Mouse (Mus musculus): ENCODE data around the gene S100a11. TPM values are rescaled to one million over a fixed set of nuclear protein-coding genes. Genes with fewer than 3 reads are reported as not detected.

S100a11 gene
- polyA plus RNA-seq, 1 experiment from 2014 or later, result 1,932 TPM

DNA sequence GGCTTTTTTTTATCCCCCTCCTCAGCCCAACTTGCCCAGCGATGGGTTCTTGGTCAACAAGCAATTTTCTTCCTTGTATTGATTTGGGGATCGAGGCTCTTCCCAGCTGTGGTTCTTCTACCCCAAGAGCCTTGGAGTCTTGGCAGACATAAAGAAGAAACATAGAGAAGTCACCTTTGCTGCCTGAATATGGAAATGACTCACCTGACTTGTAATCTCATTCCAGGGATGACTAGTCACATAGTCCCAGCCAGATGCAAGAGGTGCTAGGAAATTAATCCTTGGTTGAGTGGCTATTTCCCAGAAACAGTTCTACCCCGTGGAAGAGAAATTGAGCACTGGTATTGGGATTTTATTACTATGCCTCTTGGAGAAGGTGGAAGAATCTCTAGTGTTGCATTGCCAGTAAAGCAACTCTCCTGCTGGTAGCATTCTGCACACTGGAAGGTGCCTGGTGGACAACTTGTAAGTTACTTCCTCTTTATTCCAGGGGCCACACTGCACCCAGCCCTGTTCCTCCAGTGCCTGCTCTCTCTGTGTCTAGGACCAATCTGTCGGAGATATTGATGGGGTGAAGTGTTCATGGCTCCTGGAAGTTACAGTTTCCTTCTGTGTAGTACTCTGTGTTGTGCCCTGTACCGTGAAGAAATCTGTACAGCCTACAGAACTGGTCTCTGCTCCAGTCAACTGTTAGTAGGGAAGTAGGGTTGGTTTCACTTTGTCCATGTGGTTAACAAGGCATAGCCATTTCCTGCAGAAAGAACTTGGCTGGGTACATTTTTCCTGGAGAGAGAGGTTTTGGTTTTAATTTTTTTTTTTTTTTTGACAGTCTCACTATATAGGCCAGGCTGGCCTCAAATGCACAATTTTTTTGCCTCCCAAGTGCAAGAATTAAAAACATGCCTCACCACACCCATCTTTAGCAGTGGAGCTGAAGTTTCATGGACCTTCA lies 31.9 kb downstream of the S100a11 start:
- Histone ChIP-seq H3K4me2 (replicated peaks) (no peak overlapping the region), H3K4me1 (peaks cover 38% of the 10 kb centered on the region), H3K9ac (no peak overlapping the region), H3K27me3 (no peaks in the 10 kb centered on the region), H3K9me3 (replicated peaks) (no peaks in the 10 kb centered on the region), H3K36me3 (no peaks in the 10 kb centered on the region), H3K27ac (replicated peaks) (peak overlapping the region; percentile 65; the same call in 1 of the 2 replicates), H3K4me3 (replicated peaks) (no peak overlapping the region)
- no peak for ATAC-seq (ENCODE audit: insufficient number of reproducible peaks, low FRiP score, low TSS enrichment, low read depth)
- WGBS, result 72% methylated on average over 5 of the region's 5 CpGs

DNA sequence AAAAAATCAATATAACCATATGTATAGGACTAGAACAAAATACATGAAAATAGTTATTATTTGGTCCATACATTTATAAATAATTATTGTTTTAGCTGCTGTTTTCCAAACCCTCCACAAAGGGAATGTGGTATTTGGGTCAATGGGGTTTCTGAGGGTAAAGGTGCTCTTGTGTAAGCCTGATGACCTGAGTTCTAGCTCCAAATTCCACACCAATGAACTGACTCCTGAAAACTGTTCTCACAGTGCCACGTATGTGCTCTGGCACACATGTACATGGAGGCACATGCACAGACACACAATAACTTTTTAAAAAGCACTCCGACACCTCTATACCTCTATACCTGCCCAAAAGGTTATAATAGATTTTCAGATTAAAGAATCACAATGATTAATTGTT lies 33.0 kb downstream of the S100a11 start:
- H3K27ac ChIP-seq (replicated peaks), result peak overlapping the region; percentile 98; the same call in 1 of the 2 replicates
- 90% methylated on average over 2 of the region's 2 CpGs for WGBS
- no peak for ATAC-seq (ENCODE audit: insufficient number of reproducible peaks, low FRiP score, low TSS enrichment, low read depth)

GRCm38 (mm10) chr3:93553765-93554378 lies 33.6 kb downstream of the S100a11 start:
- ATAC-seq (ENCODE audit: insufficient number of reproducible peaks, low FRiP score, low TSS enrichment, low read depth), result no peak
- Histone ChIP-seq H3K36me3 (no peaks in the 10 kb centered on the region), H3K9me3 (replicated peaks) (no peaks in the 10 kb centered on the region), H3K4me1 (peaks cover 51% of the 10 kb centered on the region), H3K27me3 (no peaks in the 10 kb centered on the region), H3K9ac (no peak overlapping the region), H3K4me3 (replicated peaks) (peak overlapping the region; percentile 74), H3K27ac (replicated peaks) (peak overlapping the region; percentile 98), H3K4me2 (replicated peaks) (peak overlapping the region; percentile 73)
- WGBS, result 30% methylated on average over 9 of the region's 9 CpGs

More for the DNA sequence above, 33.0 kb downstream of the S100a11 start:
- Histone ChIP-seq H3K9ac (no peak overlapping the region), H3K36me3 (no peaks in the 10 kb centered on the region), H3K27me3 (no peaks in the 10 kb centered on the region), H3K4me1 (peaks cover 46% of the 10 kb centered on the region), H3K4me3 (replicated peaks) (no peak overlapping the region), H3K9me3 (replicated peaks) (no peaks in the 10 kb centered on the region), H3K4me2 (replicated peaks) (no peak overlapping the region)

GRCm38 (mm10) chr3:93554379-93554980 lies 34.2 kb downstream of the S100a11 start:
- WGBS, result 8% methylated on average over 13 of the region's 13 CpGs
- Histone ChIP-seq H3K36me3 (no peaks in the 10 kb centered on the region), H3K27me3 (no peaks in the 10 kb centered on the region), H3K4me2 (replicated peaks) (peak overlapping the region; percentile 73), H3K9me3 (replicated peaks) (no peaks in the 10 kb centered on the region), H3K9ac (no peak overlapping the region), H3K27ac (replicated peaks) (peak overlapping the region; percentile 98), H3K4me1 (peaks cover 57% of the 10 kb centered on the region), H3K4me3 (replicated peaks) (peak overlapping the region; percentile 74)
- peak; percentile 15 for ATAC-seq (ENCODE audit: insufficient number of reproducible peaks, low FRiP score, low TSS enrichment, low read depth)

- WGBS, result under 1% methylated on average over 28 of the region's 39 CpGs
Measured at GRCm38 (mm10) chr3:93554981-93555877, 34.9 kb downstream of the S100a11 start, which contains the start of gene S100a10. Gene S100a10, plus strand, starts transcription at chr3:93555080.

GRCm38 (mm10) chr3:93555878-93556254 lies 35.6 kb downstream of the S100a11 start:
- Histone ChIP-seq H3K4me3 (replicated peaks) (peak overlapping the region; percentile 74), H3K27me3 (no peaks in the 10 kb centered on the region), H3K9ac (peak overlapping the region; percentile 73), H3K4me1 (peaks cover 64% of the 10 kb centered on the region), H3K36me3 (peaks cover 7% of the 10 kb centered on the region), H3K9me3 (replicated peaks) (no peaks in the 10 kb centered on the region), H3K4me2 (replicated peaks) (peak overlapping the region; percentile 73), H3K27ac (replicated peaks) (peak overlapping the region; percentile 98)
- ATAC-seq (ENCODE audit: insufficient number of reproducible peaks, low FRiP score, low TSS enrichment, low read depth), result peak; percentile 50; the same call in 1 of the 2 replicates
- WGBS, result 9% methylated on average over 2 of the region's 2 CpGs

More at GRCm38 (mm10) chr3:93554981-93555877, 34.9 kb downstream of the S100a11 start, which contains the start of gene S100a10:
- peak within 1 kb of the TSS; percentile 73 for H3K4me2 ChIP-seq (replicated peaks)
- peak within 1 kb of the TSS; percentile 98 for H3K27ac ChIP-seq (replicated peaks)
- peaks cover 64% of the 10 kb centered on the region for H3K4me1 ChIP-seq
- ATAC-seq (ENCODE audit: insufficient number of reproducible peaks, low FRiP score, low TSS enrichment, low read depth), result peak; percentile 85
- peak within 1 kb of the TSS; percentile 73 for H3K9ac ChIP-seq
- H3K4me3 ChIP-seq (replicated peaks), result peak within 1 kb of the TSS; percentile 74
- H3K36me3 ChIP-seq, result peaks cover 1% of the 10 kb centered on the region
- no peaks in the 10 kb centered on the region for H3K9me3 ChIP-seq (replicated peaks)
- H3K27me3 ChIP-seq, result no peaks in the 10 kb centered on the region

DNA sequence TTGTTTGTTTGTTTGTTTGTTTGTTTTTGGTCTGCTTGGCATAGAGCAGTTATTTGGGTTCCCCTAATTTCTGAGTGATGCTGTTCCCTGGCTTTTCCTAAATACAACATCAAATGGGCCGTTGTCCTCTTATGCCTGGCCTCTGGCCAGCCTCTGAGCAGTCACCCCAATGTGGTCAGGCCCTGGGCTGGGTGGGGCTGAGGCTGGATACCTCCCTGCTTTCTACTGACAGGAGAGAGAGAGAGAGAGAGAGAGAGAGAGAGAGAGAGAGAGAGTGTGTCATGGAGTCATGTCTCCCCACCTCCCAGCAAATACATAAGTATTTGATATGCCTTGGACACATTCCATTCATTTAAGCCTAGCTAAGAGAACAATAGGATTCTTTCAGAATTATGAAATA lies 36.3 kb downstream of the S100a11 start:
- H3K4me1 ChIP-seq, result peaks cover 64% of the 10 kb centered on the region
- no peak overlapping the region for H3K9ac ChIP-seq
- peak overlapping the region; percentile 74 for H3K4me3 ChIP-seq (replicated peaks)
- H3K9me3 ChIP-seq (replicated peaks), result no peaks in the 10 kb centered on the region
- no peak for ATAC-seq (ENCODE audit: insufficient number of reproducible peaks, low FRiP score, low TSS enrichment, low read depth)
- H3K36me3 ChIP-seq, result peaks cover 15% of the 10 kb centered on the region
- no peaks in the 10 kb centered on the region for H3K27me3 ChIP-seq
- H3K27ac ChIP-seq (replicated peaks), result peak overlapping the region; percentile 98
- 29% methylated on average over 1 of the region's 1 CpGs for WGBS
- peak overlapping the region; percentile 73 for H3K4me2 ChIP-seq (replicated peaks)

GRCm38 (mm10) chr3:93557471-93557870 lies 37.2 kb downstream of the S100a11 start:
- Histone ChIP-seq H3K9me3 (replicated peaks) (no peaks in the 10 kb centered on the region), H3K4me1 (peaks cover 60% of the 10 kb centered on the region), H3K27me3 (no peaks in the 10 kb centered on the region), H3K4me2 (replicated peaks) (peak overlapping the region; percentile 73), H3K9ac (no peak overlapping the region), H3K27ac (replicated peaks) (peak overlapping the region; percentile 34; the same call in 1 of the 2 replicates), H3K36me3 (peaks cover 23% of the 10 kb centered on the region), H3K4me3 (replicated peaks) (peak overlapping the region; percentile 23)
- ATAC-seq (ENCODE audit: insufficient number of reproducible peaks, low FRiP score, low TSS enrichment, low read depth), result no peak
- WGBS, result 12% methylated on average over 4 of the region's 4 CpGs

GRCm38 (mm10) chr3:93559961-93560360 lies 39.7 kb downstream of the S100a11 start:
- Histone ChIP-seq H3K4me2 (replicated peaks) (no peak overlapping the region), H3K9ac (no peak overlapping the region), H3K27ac (replicated peaks) (no peak overlapping the region), H3K9me3 (replicated peaks) (no peaks in the 10 kb centered on the region), H3K4me1 (peaks cover 40% of the 10 kb centered on the region), H3K4me3 (replicated peaks) (no peak overlapping the region), H3K27me3 (no peaks in the 10 kb centered on the region), H3K36me3 (peaks cover 47% of the 10 kb centered on the region)
- ATAC-seq (ENCODE audit: insufficient number of reproducible peaks, low FRiP score, low TSS enrichment, low read depth), result no peak
- 91% methylated on average over 6 of the region's 6 CpGs for WGBS

GRCm38 (mm10) chr3:93562372-93562771 lies 42.1 kb downstream of the S100a11 start:
- peaks cover 56% of the 10 kb centered on the region for H3K36me3 ChIP-seq
- H3K27me3 ChIP-seq, result no peaks in the 10 kb centered on the region
- ATAC-seq (ENCODE audit: insufficient number of reproducible peaks, low FRiP score, low TSS enrichment, low read depth), result no peak
- no peaks in the 10 kb centered on the region for H3K9me3 ChIP-seq (replicated peaks)
- no peak overlapping the region for H3K4me2 ChIP-seq (replicated peaks)
- no peak overlapping the region for H3K9ac ChIP-seq
- no peak overlapping the region for H3K4me3 ChIP-seq (replicated peaks)
- 79% methylated on average over 2 of the region's 2 CpGs for WGBS
- peaks cover 27% of the 10 kb centered on the region for H3K4me1 ChIP-seq
- H3K27ac ChIP-seq (replicated peaks), result no peak overlapping the region

Data from embryonic facial prominence, embryonic 15.5 days (tissue).